Mouse (Mus musculus): ENCODE data around the gene Klf9. TPM values are rescaled to one million over a fixed set of nuclear protein-coding genes. Genes with fewer than 3 reads are reported as not detected.

Klf9 gene
- polyA plus RNA-seq, 1 experiment = 87.8 TPM

DNA sequence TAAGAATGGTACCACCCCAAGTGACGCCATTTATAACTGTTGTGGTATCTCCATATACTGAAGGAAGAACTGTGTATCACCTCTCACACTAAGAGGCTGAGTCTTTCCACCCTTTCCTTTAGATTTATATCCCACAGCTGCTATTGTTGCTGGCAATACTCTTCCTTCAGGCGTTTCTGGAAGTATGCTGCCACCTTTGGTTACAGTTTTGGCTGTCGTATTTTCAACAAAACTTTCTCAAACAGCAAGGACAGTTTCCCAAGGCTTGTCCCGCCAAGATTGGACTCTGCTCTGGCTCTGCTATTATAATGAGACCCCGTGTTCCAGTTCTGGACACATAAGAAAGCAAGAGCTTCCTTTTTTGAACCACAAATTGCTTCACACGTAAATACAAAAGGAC is 70.3 kb downstream of the Klf9 start:
- DNase-seq (ENCODE audit: extremely low spot score in 1 of 2, low spot score in 1 of 2) = no peak

DNA sequence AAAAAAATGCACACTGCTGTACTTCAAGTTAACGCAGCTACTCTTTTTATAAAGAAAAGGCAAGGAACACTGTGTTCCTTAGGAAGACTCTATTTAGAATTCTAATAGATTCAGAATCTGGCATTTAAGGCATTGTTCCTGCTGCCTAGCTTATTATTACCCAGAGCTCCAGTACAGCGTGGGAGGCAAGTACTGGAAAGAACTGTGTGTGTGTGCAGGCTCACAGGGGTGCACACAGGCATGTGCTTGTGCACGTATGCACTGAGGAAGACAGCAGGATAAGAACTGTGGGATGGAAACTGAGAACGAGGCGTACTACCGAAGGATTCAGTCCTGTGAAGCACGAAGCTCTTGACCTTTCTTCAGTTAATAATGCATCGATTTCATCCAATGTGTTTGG is 73.3 kb downstream of the Klf9 start:
- peak; percentile 78 to 81 for DNase-seq (ENCODE audit: extremely low spot score in 1 of 2, low spot score in 1 of 2)

Other genes starting within 250 kb of the Klf9 start
- gene Smc5, start 132.7 kb downstream of the Klf9 start, polyA plus RNA-seq (2012; rRNA removed) = 41.2 and 41.8 TPM in 2 replicates